Mouse (Mus musculus): Measurements from ENCODE around the gene Nfat5. TPM values are rescaled to one million over a fixed set of nuclear protein-coding genes. Genes with fewer than 3 reads are reported as not detected.
A peak's percentile ranks its signal among the peaks of the same experiment; 100 is the strongest.

Nfat5 gene
- 10 to 100 TPM; 24.5 to 27.5 TPM for total RNA-seq (2021)

DNA sequence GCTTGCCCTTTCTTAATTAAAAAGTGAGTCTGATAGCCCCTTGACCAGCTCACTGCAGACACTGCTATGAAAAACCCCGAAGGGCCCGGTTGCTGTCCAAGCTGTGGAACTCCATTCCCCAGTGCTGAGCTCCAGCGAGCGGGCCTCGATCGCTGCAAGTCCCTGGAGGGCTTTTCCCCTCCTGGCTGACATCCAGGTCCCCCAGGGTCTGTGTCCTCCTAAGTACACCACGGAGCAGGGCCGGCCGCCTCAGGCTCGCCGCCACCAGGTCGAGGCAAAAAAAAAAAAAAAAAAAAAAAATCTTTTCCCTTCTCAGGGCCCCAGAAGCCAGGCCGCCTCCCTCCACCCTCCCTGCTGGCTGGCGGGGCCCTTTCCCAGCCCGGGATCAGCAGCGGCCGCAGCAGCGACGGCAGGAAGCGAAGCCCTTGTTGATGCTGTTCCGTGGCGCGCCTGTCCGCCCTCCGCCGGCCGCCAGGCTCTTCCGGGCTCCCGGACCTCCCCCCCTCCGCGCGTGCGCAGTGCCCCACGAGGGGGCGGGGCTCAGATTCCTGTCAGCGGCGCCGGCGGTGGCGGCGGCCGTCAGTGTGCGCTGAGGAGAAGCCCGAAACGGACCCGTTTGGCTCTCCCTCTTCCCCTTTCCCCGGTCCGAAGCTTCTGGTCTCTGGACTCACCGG lies at the start of gene Nfat5:
TSS of gene Nfat5 (plus strand) at position 543 of the 674 bp plus-strand sequence.
- DNase-seq (ENCODE audit: low spot score): peak; percentile 96
- intact Hi-C loops (cut with DNase I): loop anchor here (2.0 kb wide), 1 partner anchor 86 kb away; no protein-coding TSS in a partner anchor

DNA sequence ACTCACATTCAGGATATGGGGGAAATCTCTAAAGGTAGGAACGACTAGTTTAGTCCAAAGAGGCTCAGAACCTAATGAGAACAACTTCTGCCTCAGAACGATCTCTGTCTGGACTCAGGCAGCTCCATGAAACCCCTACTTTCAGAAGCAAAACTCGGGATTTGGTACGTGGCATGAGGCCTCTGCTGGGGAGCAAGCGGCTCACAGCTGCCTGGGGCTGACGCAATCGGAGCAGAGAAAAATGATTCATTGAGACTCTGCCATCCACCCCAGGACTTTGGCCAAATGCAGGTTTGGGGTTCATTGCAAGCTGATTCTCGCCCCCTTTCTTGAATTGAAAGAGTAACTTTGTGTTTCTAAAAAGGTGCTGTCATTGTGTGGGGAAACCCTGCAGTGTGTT lies 49.1 kb upstream of the Nfat5 start:
- intact Hi-C loops (cut with DNase I): no loop called here
- no peak for DNase-seq (ENCODE audit: low spot score)

DNA sequence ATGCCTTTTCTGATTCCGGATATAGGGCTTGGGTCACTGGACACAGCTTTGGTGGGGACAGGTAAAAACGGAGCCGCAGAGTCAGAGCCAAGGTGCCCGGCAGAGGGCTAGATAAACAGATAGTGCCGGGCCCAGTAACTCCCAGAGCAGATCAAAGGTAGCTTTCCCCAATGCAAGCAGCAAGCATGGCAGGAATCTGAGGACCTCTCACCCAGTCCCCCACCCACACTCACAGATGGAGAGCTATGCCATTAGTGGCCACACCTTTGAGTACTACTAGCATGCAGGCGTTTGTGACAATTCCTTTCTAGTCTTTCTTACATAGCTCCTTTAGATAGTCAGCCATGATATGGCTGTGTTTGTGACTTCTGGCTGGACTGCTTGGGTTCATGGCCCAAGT lies 44.8 kb upstream of the Nfat5 start:
- DNase-seq (ENCODE audit: low spot score): no peak
- intact Hi-C loops (cut with DNase I): no loop called here

DNA sequence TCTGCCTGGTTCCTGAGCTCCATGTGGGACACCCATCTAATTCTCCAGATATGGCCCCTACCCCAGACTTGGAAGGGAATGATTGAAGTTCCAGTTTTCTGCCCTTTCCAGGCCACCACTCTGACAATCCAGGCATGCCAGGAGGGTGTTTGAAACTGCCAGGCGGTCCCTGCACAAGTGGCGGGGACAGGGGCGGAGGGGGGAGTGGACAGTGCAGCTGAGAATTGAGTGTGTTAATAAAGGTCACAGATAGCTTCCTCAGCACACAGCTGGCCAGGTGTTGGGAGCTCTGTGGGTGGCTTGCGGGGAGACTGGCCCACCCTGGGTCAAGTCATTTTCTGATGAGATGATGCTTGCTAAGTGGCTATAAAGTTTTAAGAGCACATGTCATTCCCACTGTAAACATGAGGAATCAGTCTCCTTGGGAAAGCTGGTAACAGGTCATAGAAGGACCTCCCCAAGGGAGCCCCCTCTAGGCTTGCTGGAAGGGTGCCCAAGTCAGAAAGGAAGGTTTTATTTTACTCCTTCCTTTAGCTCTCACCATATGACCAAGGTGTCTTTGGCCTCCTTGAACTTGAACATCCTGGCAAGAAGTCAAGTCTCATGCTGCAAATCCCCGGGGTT lies 41.7 kb upstream of the Nfat5 start:
- intact Hi-C loops (cut with DNase I): no loop called here
- DNase-seq (ENCODE audit: low spot score): no peak

DNA sequence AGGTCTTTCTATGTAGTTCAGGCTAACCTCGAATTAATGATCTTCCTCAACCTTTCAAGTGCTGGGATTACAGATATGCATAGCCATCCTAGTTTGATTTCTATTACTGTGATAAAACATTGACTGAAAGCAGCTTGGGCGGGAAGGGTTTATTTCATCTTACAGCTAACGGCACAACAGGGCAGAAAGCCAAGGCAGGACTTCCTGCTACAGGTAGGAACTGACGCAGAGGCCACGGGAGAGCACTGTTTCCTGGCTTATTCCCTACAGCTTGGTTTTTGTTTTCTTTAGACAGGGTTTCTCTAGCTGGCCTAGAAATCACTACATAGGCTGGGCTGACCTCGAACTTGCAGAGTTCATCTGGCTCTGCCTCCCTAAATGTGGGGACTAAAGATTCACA lies 40.1 kb upstream of the Nfat5 start:
- intact Hi-C loops (cut with DNase I): no loop called here
- DNase-seq (ENCODE audit: low spot score): no peak

DNA sequence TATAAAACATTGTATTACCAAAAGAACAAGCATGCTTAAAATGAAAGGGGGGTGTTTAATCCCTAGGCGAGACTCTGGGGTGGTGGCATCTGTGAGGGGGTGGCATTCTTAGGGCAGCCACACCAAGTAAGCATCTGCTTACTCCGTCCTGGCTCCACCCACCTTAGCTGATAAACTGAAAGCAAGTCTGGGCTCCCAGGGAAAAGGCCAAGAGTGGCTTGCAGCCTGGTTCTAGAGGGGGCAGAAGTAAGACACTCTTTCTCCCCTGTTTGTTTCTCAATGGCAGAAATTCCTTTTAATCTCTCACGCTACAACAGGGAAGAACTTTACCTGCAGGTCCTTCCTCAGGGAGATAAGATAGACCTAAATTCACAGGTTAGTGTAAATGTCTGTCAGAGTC lies 38.9 kb upstream of the Nfat5 start:
- DNase-seq (ENCODE audit: low spot score): no peak
- intact Hi-C loops (cut with DNase I): no loop called here

DNA sequence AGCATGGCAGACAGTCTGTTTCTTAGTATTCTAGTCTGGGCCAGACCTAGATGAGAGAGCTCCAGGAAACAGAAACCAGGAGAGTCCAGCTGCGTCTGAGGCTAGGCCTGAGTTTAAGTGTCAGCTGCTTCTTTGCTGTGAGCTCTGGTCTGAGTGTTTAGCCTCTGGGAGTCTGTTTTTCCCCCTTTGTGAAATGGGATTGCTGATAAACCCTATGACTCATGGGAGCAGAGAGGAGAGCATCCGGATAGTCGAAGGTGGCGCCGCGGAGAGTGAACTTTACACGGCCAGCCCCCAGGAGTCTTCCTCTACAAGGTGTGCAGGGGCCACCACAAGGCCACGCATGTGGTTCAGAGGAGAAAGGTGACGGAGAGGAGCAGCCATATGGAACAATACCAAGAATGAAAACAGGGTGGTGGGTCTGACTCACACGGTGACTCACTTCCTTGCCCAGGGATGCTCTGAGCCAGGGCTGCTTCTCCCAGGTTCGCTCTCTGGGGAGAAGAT lies 38.3 kb upstream of the Nfat5 start:
- intact Hi-C loops (cut with DNase I): no loop called here

DNA sequence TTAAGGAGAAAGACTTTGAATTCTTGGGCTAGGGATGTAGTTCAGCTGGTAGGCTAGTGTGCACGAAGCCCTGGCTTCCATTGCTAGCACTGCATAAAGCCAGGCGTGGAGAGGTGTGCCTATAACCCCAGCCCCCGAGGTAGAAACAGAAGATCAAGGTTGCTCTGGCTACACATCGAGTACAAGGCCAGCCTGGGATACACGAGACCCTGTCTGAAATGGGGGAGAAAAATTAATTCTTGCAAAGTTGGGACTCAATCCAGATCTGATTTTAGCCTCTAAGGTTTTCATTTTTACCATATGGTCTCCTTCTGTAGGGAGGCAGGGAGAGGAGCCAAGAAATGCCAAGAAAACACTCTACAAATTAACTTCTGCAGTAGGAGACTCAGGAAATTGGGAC lies 36.0 kb upstream of the Nfat5 start:
- intact Hi-C loops (cut with DNase I): no loop called here
- DNase-seq (ENCODE audit: low spot score): no peak

More for the DNA sequence above, 38.3 kb upstream of the Nfat5 start:
- DNase-seq (ENCODE audit: low spot score): peak; percentile 20

DNA sequence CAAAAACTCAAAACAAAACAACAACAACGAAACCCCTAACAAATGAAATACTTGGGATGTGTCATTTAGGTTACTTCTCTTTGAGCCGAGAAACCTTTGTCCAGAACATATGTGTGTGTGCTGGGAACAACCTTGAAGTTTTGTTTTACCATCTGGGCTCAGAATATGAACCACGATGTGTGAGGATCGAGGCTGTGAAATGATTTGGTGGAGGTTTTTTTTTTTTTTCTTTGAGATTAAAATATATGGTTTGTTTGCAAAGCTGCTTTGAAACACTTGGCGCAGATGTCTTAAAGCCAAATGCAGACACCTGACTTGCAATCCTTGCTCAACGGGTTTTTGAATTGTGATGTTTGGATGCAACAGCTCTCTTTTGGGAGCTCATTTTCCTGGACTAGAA lies 33.1 kb upstream of the Nfat5 start:
- intact Hi-C loops (cut with DNase I): no loop called here
- no peak for DNase-seq (ENCODE audit: low spot score)

DNA sequence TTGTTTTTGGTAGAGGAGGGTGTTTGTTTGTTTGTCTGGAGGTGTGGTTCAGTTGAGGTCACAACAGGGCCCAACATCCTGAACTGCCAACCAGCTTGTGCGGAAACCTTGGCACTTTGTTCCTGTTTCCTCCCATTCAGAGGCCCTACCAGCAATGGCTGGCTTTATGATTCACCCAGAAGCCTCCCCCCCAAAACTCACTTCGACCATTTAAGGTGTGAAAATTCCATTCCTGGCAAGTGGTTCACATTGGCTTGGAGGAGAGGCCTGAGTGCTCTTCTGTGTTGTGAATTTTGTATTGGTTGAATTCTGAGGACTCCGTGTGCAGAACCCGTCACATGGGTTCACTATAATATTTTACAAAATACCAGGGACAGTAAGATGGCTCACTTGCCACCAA lies 32.1 kb upstream of the Nfat5 start:
- intact Hi-C loops (cut with DNase I): no loop called here

DNA sequence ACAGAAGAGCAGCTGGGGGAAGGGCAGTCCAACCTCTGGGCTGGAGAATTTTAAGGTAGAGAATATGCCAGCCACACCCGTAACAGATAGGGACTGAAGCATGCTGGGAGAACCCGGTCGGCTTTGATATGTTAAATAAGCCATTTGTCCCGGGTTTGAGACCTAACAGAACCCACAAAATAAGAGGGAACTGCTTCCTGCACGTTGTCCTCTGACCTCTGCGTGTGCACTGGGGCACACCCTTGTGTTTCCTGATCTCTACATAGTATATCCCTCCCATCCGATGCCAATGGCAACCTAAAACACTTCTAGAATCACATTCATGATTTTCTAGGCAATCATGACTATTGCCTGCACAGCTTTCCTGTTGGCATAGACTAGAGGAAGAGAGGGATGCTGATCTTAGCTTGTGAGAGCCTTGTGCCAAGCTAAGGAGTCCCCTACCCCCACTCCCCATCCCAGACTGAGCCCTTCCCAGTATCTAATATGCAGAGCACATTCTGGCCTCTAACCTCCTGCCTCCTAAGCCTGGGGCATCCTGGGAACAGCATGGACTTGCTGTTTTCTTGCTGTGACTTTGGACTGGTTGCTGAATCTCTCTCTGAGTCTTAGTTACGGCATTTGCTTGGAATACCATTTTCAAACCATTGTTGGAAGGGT lies 31.1 kb upstream of the Nfat5 start:
- intact Hi-C loops (cut with DNase I): no loop called here
- no peak for DNase-seq (ENCODE audit: low spot score)

More for the DNA sequence above, 32.1 kb upstream of the Nfat5 start:
- DNase-seq (ENCODE audit: low spot score): no peak

DNA sequence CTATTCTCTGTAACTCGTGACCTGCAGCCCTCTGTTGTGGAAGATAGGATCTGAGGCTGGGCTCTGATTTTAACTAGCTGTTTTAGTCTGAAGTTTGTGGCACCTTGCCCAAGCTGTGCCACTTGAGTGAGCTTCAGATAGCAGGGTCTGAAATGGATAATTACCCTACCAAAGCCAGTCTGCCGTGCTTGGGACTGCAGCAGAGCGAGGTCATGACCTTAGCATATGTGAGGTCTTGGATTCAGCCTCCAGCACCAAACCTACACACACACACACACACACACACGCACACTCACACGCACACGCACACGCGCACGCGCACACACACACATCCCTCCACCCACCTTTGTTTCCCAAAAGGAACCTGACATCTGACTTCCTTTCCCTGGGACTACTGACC lies 27.5 kb upstream of the Nfat5 start:
- DNase-seq (ENCODE audit: low spot score): no peak
- intact Hi-C loops (cut with DNase I): no loop called here

DNA sequence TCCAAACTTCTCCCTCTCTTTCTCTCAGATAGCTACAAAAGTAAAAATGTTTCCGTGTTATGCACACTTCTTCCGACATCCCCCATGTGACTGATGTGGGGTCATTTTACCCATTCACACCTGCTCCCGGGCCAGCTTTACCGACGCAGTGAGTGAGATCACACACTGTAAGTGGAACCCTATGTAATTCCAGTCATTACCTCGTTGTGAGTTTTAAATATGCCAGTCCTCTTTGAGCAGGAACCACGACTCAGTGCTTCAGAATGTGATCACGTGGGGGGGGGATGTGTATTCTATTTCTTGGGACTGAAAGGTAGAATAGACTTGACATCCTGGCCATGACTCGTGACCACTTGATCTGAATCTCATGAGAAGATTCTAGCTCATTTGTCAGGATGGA lies 24.8 kb upstream of the Nfat5 start:
- DNase-seq (ENCODE audit: low spot score): no peak

DNA sequence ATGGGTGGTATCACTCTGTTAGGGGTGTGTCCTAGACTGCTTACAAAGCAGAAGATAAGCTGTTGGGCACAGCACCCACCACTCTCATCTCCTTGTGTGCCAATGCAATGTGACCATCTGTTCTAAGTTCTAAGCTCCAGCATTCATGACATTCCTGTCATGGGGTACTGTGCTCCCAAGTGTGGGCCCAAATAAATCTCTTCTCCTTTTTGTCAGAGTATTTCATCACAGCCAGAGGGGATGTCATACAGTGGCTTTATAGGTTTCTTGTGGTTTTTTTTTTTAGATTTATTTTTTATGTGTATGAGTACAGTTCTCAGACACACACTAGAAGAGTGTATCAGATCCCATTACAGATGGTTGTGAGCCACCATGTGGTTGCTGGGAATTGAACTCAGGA lies 24.1 kb upstream of the Nfat5 start:
- no peak for DNase-seq (ENCODE audit: low spot score)
- intact Hi-C loops (cut with DNase I): no loop called here

More for the DNA sequence above, 24.8 kb upstream of the Nfat5 start:
- intact Hi-C loops (cut with DNase I): no loop called here

DNA sequence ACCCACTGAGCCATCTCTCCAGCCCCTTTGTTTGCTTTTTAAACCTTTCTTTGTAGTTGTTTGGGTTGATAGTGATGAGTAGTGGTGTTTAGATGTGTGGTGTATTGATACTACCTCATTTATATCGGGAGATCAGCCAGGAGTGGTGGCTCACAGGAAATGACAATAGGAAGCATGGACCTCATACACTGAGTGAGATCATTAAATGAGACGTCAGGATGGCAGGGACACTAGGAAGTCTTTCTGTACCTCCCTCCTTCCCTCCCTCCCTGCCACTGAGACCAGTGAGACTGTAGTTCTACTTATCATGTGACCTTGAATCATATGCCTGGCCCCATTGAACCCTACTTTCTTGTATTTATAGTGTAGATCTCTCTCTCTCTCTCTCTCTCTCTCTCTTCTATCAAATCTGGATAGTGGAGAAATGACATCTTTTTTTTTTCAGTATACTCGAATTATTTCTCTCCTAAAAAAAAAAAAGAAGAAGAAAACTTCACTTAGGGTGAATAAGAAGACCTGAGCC lies 23.6 kb upstream of the Nfat5 start:
- no peak for DNase-seq (ENCODE audit: low spot score)

DNA sequence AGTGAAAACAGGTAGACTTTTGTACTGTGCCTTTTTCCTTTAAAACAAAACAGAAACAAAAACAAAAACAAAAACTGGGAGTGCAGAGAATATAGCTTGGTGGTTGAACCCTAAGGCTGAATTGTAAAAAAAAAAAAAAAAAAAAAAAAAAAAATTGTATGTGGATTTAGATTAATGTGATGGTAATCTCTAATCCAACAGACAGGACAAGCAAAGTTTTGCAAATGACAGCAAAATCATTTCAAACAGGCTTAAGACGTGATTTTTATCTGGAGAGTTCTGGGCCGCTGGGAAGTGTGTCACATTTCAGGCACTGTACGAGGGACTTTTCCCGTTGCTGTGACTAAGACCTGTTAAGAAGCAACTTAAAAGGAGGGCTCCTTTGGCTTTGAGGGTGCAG lies 23.0 kb upstream of the Nfat5 start:
- no peak for DNase-seq (ENCODE audit: low spot score)

More for the DNA sequence above, 23.6 kb upstream of the Nfat5 start:
- intact Hi-C loops (cut with DNase I): no loop called here

DNA sequence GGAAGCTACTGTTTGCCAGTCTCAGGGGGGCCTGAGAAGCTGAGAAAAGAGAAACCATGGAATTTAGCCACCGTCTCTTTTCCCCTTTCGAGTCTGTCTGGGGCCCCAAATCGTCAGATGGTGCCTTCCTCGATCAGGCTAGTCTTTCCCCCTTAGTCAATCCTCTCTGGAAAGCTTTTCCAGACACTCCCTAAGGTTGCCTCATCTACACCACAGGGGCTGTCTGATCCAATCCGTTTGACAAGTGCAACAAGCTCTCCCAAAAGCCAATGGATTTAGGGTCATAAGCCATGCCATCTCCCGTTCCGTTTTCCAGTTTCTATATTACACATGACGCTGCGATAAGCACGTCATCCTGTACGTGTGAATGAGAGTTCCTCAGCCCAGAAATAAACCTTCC lies 22.5 kb upstream of the Nfat5 start:
- intact Hi-C loops (cut with DNase I): no loop called here
- DNase-seq (ENCODE audit: low spot score): no peak

More for the DNA sequence above, 23.0 kb upstream of the Nfat5 start:
- intact Hi-C loops (cut with DNase I): no loop called here

DNA sequence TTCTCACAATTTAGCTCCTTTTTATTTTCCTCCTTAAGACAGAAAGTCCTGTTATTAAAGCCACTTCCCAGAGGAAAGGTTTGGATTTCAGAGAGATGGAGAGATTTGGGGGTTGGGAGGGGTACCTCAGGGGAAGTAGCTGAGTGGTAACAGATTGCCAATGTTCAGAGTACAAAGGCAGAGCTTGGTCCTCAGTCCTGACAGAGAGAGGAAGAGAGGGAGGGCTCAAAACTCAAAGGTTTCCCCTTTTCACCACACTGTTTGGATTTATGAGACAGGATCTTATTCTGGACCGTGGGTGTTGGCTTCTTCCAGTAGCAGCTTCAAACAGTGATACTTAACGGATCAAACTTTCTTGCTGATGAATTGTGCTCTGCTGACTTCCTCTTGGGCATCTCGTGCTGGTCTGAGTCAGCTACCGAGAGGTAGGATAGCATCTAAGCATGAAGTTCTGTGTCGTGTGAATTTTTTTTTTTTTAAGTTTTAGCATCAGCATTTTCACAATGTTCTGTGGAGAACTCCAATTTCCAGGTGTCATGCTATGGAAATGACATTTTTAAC lies 15.9 kb upstream of the Nfat5 start:
- DNase-seq (ENCODE audit: low spot score): no peak
- intact Hi-C loops (cut with DNase I): no loop called here

DNA sequence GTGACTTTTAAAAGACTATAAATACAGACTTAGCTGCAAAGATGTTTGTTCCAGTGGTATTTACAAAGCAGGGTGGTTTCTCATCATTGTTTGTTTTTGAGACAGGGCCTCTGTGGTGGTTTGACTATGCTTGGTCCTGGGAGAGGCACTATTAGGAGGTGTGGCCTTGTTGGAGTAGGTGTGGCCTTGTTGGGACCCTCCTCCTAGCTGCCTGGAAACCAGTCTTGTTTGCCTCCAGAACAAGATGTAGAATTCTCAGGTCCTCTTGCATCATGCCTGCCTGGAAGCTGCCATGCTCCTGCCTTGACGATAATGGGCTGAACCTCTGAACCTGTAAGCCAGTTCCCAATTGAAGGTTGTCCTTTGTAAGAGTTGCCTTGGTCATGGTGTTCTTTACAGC lies 14.7 kb upstream of the Nfat5 start:
- DNase-seq (ENCODE audit: low spot score): no peak
- intact Hi-C loops (cut with DNase I): no loop called here

DNA sequence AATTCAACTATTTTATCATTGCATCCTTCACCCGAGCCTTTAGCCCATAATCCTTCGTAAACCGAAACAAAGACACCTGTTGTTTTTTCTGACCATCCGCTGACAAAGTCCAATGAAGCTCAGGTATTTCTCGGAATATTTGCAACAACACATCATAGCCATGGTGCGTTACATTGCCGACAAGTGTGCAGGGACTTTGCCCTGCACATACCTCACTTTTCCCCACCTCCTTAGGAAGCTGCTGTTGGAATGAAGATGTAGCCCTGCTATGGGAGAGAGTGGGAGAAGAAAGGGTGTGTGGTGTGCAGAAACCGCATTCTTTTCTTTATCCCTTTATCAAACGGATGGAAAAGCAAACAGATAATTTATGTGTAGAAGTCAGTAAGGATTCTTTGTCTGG lies 6.6 kb upstream of the Nfat5 start:
- intact Hi-C loops (cut with DNase I): no loop called here

DNA sequence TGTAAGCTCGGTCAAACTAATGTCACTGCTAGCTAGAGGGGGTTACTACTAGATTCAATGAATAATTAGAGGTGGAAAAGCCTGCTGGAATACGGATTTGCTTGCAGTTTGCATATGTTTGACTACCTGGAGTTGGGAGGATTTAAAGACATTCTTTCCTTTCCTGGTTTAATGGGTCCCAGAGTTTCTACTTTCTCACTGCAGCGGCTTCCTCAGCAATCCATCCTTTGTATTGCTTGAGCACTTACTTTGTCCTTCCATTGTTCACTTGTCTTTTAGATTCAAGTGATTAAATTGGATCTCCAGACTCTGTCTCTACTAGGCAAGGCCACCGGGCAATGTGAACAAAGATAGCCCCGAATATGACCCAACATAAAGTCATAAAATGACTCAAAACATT lies 5.7 kb upstream of the Nfat5 start:
- DNase-seq (ENCODE audit: low spot score): no peak
- intact Hi-C loops (cut with DNase I): no loop called here

More for the DNA sequence above, 6.6 kb upstream of the Nfat5 start:
- DNase-seq (ENCODE audit: low spot score): no peak
